Mouse (Mus musculus) MEL (cell line): ENCODE measurements at regions not wholly inside any gene's neighbourhood (a gene's known extent, or its start where the extent isn't known, plus 50 kb on each side); places are given as distances from the start of the nearest gene placed in this dataset.

Experiments
- BHLHE40 ChIP-seq: IDR thresholded peaks from 2 replicates; pipeline ENCODE4 v1.6.1; 2012; ENCODE audit warnings: low read depth, mild to moderate bottlenecking, inconsistent platforms, low read length, improper control_type of control experiment, borderline replicate concordance
- CHD1 ChIP-seq: IDR thresholded peaks from 2 replicates; pipeline ENCODE4 v1.6.1; 2012; ENCODE audit warnings: low read depth, mild to moderate bottlenecking, inconsistent platforms, low read length, improper control_type of control experiment
- GATA1 ChIP-seq: IDR thresholded peaks from 2 replicates; pipeline ENCODE4 v1.6.1; 2011; ENCODE audit warnings: low read depth, low read length, improper control_type of control experiment
- POLR2A ChIP-seq, 2 experiments: IDR thresholded peaks; 2 replicates each; pipeline ENCODE4 v1.6.1; 2011 to 2012; ENCODE audit warnings: low read length in 2 of 2, mild to moderate bottlenecking in 2 of 2, control low read depth in 1 of 2, improper control_type of control experiment in 1 of 2, low read depth in 1 of 2, moderate library complexity in 1 of 2; ENCODE audit not compliant: control insufficient read depth in 1 of 2, insufficient read depth in 1 of 2, poor library complexity in 1 of 2
- POLR2AphosphoS2 ChIP-seq: IDR thresholded peaks from 2 replicates; pipeline ENCODE4 v1.6.1; 2011; ENCODE audit warnings: low read length, improper control_type of control experiment
- POLR2AphosphoS5 ChIP-seq: IDR thresholded peaks from 2 replicates; pipeline ENCODE4 v1.6.1; 2012; ENCODE audit warnings: low read depth, borderline replicate concordance, mild to moderate bottlenecking, inconsistent platforms, low read length, moderate library complexity, mixed read lengths
- SIN3A ChIP-seq: IDR thresholded peaks from 2 replicates; pipeline ENCODE4 v1.6.1; 2012; ENCODE audit warnings: low read length, improper control_type of control experiment, inconsistent platforms
- USF1 ChIP-seq: IDR thresholded peaks from 2 replicates; pipeline ENCODE4 v1.6.1; 2014; ENCODE audit warnings: low read depth, mild to moderate bottlenecking, inconsistent platforms, low read length, improper control_type of control experiment, moderate library complexity

DNA sequence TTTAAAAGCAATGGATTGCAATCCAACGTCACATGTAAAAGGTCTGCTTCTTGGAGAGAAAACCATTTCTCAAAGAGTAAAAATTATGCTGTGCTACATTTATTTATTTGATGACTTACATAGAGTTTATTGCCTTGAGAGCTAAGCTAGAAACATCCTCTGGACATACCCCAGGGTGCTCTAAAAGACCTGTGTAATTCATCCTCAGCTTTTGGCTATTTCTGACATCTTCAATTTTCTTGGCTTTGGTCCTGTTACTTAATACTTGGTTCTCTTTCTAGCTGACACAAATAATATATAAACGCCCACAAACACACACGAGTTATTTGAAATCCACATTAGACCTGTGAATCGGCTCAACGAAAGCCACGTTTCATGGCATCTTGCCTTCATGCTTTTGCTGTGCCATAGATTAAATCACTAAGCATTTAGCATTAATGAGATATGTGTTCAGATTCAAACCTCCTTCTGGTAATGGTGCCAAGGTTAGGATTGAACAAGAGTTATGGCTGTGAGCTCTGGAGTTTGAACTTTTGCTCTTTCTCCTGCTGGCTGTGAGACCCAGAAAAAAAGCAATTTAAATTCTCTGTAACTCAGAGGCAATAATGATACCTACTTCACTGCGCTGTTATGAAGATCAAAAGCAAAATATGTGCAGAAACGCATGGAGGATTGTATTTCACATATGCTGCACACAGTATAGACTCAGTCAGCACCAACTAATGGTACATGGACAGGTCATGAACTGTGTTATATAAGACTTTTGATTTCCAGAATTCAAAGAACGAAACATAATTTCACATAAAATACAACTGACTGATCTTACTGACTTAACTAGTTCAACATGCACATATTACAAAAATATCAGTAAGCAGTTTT, 89.6 kb upstream of the Gimd1 start:
- TF ChIP-seq GATA1 (no peak), BHLHE40 (no peak), POLR2AphosphoS5 (no peak), POLR2AphosphoS2 (no peak), CHD1 (no peak), POLR2A (IDR thresholded peaks at IDR 0.05; ENCODE audit: control insufficient read depth in 1 of 2, insufficient read depth in 1 of 2, low read depth in 1 of 2, low read length in 2 of 2, poor library complexity in 1 of 2) (no peak), SIN3A (no peak), USF1 (no peak)
